Mouse (Mus musculus): ENCODE results near the gene Gtpbp6.
"Not testable (repeated sequence)": the region's sequence is repeated elsewhere in the genome, so short reads cannot be mapped to it uniquely, and the experiment has no call there.

Gtpbp6 gene

DNA sequence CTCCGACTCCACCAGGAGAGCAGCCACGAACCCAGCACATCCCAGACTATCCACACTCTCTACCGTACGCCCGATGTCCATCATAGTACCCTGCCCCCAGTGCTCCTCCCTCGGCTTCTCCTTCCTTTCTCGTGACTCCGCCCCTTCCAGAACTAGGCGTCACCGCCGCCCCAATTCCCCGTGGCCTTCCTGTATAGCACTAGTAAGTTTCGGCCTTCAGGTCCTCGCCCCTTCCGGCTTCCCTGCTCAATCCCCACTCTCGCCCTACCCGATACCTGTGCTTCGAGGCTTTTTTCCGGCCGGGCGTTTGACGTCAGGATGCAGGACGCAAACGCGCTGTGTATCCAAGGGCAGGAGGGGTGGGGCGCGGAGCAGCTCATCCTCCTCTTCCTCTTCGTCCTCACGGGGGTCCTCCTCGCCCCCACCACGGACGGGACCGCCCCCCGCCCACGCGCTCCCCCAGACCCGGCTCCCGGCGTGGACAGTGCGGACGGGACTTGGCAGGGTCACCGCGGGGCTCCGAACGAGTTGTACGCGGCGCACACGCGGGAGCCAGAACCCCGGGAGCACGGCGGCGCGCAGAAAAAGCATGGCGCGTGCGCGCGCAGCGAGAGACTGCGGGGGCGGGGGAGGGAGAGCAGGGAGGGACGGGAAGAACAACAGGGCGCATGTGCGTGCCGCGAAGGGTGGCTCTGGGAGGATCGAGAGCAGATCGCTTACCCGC, at the start of gene Gtpbp6:
TSS of gene Gtpbp6 (minus strand) at position 617 of the 724 bp plus-strand sequence.
- DNase-seq (ENCODE audit: low spot score in 2 of 2), result peak; percentile 82 to 85

DNA sequence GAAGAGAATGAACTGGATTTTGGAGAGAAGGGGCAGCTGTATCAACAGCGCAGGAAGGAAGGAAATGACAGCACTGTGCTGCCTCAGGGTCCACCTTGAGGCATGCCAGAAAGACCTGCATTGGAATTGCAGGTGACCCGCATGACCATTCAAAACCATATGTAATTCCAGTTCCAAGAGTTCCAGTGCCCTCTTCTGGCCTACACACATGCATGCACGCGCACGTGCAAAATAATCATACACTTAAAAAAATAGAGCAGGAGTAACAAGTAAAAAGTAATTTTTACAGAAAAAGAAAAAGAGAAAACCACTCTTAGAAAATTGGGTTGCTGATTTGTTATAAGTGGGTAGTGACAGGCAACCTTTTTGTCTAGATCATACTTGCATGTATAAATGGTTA, 35.0 kb upstream of the Gtpbp6 start:
- DNase-seq (ENCODE audit: low spot score in 2 of 2), result no peak

DNA sequence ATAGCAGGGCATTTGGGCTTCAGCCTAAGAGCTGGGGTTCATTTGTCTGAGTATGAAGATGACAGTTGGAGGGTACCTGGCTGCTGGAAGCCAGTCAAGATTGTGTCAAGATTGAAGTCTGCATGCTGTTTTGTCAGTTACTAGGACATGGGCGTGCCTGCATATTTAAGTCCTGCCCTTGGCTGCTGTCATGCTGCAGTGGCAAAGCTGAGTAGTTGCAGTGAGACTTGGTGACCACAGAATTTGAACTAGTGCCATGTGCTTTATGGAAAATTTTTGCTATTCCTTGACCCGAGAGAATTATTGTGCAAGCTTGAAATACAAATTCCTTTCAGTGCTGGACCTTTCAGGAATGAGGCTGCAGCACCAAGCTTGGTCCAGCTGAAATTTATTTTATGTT, 34.3 kb upstream of the Gtpbp6 start:
- DNase-seq (ENCODE audit: low spot score in 2 of 2), result no peak

DNA sequence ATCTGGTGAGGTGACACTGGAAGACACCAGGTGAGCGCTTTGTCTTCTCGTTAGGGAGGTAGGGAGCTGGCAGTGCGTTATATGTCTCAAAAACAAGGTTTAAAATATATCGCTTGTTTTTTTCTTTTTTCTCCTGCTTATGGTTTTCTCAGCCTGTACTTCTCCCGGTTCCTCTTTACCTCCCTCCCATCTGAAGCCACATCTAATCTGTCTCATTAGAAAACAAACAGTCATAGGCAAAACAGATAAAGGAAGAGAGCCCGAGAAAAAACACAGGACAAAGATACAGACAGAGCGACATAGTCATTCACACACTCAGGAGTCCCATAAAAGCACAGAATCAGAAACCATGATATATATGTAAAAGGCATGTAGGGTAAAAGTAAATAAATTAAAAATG, 32.4 kb upstream of the Gtpbp6 start:
- DNase-seq (ENCODE audit: low spot score in 2 of 2), result no peak

- no peak for DNase-seq (ENCODE audit: low spot score in 2 of 2)
These were observed 31.3 kb upstream of the Gtpbp6 start for GRCm38 (mm10) chr5:110139325-110139724.

- no peak for DNase-seq (ENCODE audit: low spot score in 2 of 2)
These were observed 29.8 kb upstream of the Gtpbp6 start for GRCm38 (mm10) chr5:110137816-110138215.

GRCm38 (mm10) chr5:110136087-110136464, 28.1 kb upstream of the Gtpbp6 start:
- DNase-seq (ENCODE audit: low spot score in 2 of 2), result no peak

DNA sequence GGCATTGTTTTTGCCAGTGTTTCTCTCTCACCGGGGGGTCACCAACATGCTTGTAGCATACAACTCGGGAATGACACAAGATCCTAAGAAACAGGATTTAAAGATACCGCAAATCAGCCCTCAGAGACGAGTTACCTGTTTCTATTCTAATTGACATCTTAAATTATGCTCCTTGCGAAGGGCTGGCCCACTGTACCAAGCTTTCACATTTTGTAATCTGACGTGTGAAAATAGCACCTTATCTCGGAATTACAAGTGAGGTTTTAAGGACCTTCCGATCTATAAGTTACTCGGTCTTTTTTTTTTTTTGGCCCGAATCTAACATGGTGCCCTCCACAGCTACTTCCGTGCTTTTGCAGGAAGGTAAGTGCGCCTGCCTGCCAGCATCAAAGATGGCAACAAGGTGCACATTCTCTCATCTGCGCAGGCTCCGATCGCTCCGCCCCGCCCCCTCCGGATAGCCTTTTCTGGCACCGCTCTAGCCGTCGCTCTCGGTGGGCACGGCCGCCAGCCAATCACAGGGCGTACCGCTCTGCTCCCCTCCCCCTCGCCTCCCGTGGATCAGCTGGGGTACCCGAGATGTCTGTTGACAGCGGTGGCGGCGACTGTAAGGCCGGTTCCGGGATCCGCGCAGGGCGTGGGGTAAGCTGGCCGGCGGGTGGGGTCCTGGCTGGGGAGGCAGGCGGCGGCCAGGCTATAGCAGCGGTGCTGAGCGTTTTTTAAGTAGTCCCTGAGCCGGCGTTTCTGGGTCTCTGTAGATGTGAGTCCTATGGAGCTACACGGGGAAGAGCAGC, 27.5 kb upstream of the Gtpbp6 start, which contains the start of gene Chfr:
TSS of gene Chfr (plus strand) at position 550 of the 794 bp plus-strand sequence.
- DNase-seq (ENCODE audit: low spot score in 2 of 2), result peak; percentile 99

GRCm38 (mm10) chr5:110122380-110122779, 14.4 kb upstream of the Gtpbp6 start:
- DNase-seq (ENCODE audit: low spot score in 2 of 2), result not testable (repeated sequence)

DNA sequence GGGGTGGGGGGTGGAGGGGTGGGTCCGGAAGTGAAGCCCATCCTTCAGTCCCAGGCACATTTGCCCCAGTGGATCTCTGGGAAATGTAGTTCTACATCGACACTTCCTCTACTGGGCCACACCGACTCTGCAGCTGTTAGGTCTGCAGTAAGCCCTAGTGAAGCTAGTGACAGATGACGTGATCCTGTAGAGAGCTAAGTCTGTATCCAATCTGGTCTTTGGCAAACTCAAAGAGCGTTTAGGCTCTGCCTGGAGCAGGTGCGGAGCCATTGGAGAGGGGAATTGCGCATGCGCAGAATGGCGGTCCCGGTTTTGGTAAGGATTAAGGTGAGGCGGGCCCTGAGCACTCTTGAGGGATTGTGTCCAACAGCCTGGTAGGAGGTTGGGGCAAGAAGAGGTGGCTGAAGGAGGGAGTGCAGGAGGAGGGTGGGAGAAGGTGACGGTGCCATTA, 2.0 kb upstream of the Gtpbp6 start, which contains the start of gene Zfp605:
TSS of gene Zfp605 (plus strand) at position 102 of the 451 bp plus-strand sequence.
- DNase-seq (ENCODE audit: low spot score in 2 of 2), result peak; percentile 67 to 73

DNA sequence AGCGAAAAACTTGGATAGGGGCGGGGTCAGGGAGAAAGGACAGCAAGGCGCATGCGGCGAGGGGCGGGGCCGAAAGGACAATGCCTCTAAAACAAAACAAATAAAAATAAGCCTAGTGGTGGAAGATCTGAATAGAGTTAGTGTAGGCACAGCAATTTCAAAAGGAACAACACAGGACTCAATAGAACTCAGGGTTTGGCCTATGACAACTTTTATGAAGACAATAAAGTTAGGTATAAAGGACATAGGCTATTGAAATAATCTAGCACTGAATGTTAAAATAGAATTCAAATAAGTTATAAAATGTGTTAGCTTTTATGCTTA, 270 bp upstream of the Gtpbp6 start:
- DNase-seq (ENCODE audit: low spot score in 2 of 2), result no peak

DNA sequence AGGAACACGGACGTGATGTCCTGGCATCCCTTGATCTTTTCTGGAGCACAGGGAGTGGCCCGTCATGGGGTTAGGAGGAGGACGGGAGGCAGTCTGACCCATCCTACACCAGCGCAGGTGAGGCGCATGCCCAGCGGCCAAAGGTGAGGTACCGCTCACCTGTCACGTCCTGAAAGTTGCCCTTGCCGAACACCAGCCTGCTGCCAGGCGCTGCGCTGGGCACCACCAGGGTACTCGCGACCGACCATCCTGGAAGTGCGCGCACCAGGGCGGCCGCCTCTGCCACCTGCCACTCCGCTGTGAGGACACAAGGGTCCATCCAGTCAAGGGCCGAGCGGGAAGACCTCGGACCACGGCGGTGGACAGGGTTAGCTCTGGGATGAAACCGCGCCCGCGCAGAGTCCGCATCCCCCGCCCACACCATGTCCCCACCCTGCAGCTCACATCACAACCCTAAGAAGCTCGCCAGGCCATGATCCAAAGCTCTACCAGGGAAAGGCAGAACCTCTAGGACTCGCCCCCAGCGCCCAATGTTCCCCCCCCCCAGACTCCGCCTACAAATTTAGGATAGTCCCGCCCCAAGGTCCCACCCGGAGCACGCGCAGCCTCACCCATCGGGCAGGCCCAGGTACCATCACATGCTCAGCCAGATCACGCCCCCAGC, 964 bp downstream of the Gtpbp6 start:
- DNase-seq (ENCODE audit: low spot score in 2 of 2), result no peak

GRCm38 (mm10) chr5:110106140-110106871, 1.7 kb downstream of the Gtpbp6 start:
- DNase-seq (ENCODE audit: low spot score in 2 of 2), result no peak

DNA sequence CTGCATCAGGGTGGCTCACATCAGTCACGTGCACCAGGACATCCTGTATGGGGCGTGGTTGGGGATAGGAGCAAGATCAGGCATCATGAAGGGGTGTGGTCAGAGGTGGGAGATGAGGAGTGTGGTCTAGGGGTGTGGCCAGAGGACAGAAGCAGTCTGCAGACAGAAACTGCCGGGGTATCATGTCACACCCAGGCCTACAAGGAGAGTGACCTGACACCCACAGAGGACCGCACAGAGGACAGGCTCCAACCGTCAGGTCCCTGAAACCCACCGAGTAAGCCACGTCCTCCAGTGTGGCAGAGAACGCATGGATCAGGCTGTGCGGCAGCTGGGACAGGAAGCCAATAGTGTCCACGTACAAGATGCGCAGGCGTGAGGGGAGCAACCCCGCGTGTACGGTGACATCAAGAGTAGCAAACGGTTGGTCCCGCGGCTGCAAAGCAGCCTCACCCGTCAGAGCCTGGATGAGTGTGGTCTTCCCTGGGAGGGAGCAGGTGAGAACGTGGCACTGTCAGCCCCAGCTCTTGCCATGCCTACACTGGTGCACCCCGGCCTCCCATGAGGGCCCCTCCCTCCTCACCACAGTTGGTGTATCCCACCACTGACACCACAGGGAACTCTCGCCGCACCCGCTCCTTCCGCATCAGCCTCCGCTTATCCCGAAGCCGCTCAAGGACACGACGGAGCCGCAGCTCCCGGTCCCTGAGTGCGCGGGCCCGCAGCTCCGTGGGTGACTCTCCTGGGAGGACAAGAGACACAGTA, 3.2 kb downstream of the Gtpbp6 start:
- no peak for DNase-seq (ENCODE audit: low spot score in 2 of 2)

DNA sequence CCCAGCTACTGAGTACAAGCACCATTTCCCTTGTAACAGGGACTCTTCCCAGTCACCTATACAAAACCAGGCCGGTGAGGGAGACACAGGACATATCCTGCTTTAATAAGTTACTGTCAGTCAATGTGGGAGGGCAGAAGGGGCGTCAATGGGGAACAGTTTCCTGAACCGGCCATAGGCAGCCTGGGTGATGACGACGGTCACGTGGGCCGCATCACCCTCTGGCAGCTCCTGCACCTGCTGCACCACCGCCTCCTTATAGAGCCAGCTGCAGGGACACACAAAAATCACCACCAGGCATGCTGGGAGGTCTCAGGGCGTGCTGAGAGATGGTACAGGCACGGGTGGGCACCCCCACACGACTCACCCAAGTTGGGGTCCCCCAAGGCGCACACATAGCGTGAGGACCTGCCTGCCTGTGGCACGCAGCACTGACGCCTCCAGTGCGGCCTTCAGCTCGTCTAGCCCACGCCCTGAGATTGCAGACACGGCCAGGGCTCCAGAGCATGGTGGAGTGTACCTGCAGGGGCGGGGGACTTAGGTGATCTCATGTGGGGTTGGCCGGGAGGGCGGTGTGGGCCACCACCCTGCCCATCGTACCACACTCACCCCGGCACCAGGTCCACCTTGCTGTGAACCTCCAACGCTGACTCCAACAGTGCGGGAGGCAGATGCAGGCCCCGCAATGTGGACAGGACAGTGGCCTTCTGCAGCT, 3.9 kb downstream of the Gtpbp6 start:
- no peak for DNase-seq (ENCODE audit: low spot score in 2 of 2)

DNA sequence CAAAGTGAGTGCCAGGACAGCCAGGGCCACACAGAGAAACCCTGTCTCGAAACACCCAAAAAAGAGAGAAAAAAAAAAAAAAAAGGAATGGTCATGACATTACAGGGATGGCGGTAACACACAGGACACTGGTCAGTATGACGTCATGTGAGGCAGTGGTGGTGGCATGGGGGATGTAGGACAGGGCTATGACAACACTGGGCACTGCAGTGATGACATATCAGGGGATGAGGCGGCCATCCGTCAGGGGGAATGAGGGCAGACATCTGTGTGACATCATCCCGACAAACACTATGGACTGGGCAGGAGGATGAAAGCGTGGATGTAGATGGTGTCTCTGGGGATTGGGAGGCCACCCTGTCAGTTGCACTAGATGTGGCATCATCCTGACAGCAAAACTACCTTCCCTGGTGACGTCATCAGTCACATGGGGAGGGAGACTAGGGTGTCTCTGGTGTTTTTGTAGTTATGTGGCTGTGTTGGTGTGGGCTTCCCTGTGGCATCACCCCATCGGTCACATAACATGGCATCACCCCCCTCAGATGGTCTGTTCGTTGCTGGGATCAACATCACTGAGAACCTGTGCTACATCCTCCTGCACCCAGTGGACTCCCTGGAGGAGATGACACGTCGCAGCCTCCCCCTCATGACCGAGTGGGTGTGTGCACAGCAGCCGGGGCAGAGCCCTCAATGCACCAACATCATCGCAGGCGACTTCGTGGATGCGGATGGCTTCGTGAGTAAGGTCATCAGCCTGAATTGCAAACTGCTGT, 5.0 kb downstream of the Gtpbp6 start:
- DNase-seq (ENCODE audit: low spot score in 2 of 2), result no peak

- DNase-seq (ENCODE audit: low spot score in 2 of 2), result no peak
These were observed 5.6 kb downstream of the Gtpbp6 start for GRCm38 (mm10) chr5:110102429-110102828.

- DNase-seq (ENCODE audit: low spot score in 2 of 2), result no peak
These were observed 6.2 kb downstream of the Gtpbp6 start for GRCm38 (mm10) chr5:110101716-110102347.
